Mouse (Mus musculus) kidney, adult 2 months (tissue): Measurements from ENCODE around the gene Cyp39a1.

ENCODE experiments used
- CTCF ChIP-seq: fragments of 200-500 bp; conservative IDR thresholded peaks from 2 replicates; pipeline ENCODE4 v1.5.1; 2011; ENCODE audit warnings: low read depth, mild to moderate bottlenecking, control low read depth, low read length, moderate library complexity, mixed read lengths; ENCODE audit not compliant: insufficient read depth, insufficient read length
- POLR2A ChIP-seq: fragments of 200-500 bp; IDR thresholded peaks from one replicate; pipeline ENCODE4 v1.6.1; 2011; ENCODE audit warnings: low read depth, low read length, control low read depth

DNA sequence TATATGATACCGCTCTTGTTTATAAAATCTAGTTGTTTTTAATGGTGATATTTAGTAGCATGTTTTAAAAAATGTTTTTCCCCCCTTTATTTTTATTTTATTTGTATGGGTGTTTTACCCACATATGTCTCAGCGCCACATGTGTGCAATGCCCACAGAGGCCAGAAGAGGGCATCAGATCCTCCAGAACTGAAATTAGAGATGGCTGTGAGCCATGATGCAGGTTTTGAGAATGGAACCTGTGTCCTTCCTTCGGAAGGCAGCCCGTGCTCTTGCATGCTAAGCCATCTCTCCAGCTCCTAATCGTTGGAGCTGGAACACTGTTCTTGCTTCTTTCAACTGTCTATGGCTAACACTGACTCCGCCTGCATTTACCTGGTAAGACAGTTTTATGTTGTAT, 33.8 kb downstream of the Cyp39a1 start:
- TF ChIP-seq CTCF (peak; percentile 71), POLR2A (no peak)
